Comparison of ENCODE assay signal across 8 mouse cellular contexts in genomic region chr9:20459377-20460317, GRCm38 (mm10). TPM values are rescaled to one million over a fixed set of nuclear protein-coding genes. Genes with fewer than 3 reads are reported as not detected.
DNase-seq lines count a peak whose midpoint lies in the region; ATAC-seq and TF ChIP-seq lines count a peak whose summit lies in the region.

Zfp26 (minus strand) TSS chr9:20460162.

- peak within 1 kb of the TSS; percentile 67 to 94 for H3K4me3 ChIP-seq in ES-E14 (ENCODE audit: insufficient read depth in 1 of 2, low read depth in 1 of 2, low read length in 2 of 2, poor library complexity in 1 of 2, severe bottlenecking in 1 of 2)
- H3K4me3 ChIP-seq in forebrain, embryonic 15.5 days: peak within 1 kb of the TSS; percentile 87
- peak within 1 kb of the TSS; percentile 84 for H3K4me3 ChIP-seq in lung, adult 2 months (replicated peaks; ENCODE audit: extremely low read depth, low read depth, low read length)

- under 1% methylated on average over 48 of the region's 48 CpGs for WGBS in forebrain, embryonic 15.5 days
- WGBS in lung, adult 2 months: under 1% methylated on average over 48 of the region's 48 CpGs

- in situ Hi-C loops in ES-E14 (cut with MboI; ENCODE audit: low sequenced_read_pairs in 2 of 2, unreplicated experiment in 2 of 2): loop anchor here in 1 of 2 experiments (25.0 kb wide), 1 partner anchor 178 kb away; the partner anchor contains the start of genes Fbxl12 and Ubl5

- no peaks in the 10 kb centered on the region; the same call in 1 of the 2 replicates for H3K27me3 ChIP-seq in forebrain, embryonic 15.5 days

- peak; percentile 77 for DNase-seq in ES-E14 (ENCODE audit: low read depth, low spot score)
- DNase-seq in cerebellum, adult 11-12 months: peak; percentile 70
- DNase-seq in heart, postnatal 25 days (ENCODE audit: low spot score): peak; percentile 42
- DNase-seq in layer of hippocampus, adult 18-20 months (ENCODE audit: low spot score in 2 of 2): peak; percentile 70 to 83
- peak; percentile 79 for DNase-seq in lung, adult 2 months
- DNase-seq in thymus, adult 18-20 months: peak; percentile 63 to 69

- peaks cover 2% of the 10 kb centered on the region; the same call in 1 of the 2 replicates for H3K36me3 ChIP-seq in ES-E14 (ENCODE audit: control insufficient read depth, insufficient read depth, low read length, poor library complexity, severe bottlenecking)
- peaks cover 25% of the 10 kb centered on the region for H3K36me3 ChIP-seq in forebrain, embryonic 15.5 days

- H3K27ac ChIP-seq in ES-E14 (ENCODE audit: insufficient read depth, low read depth, low read length, poor library complexity, severe bottlenecking): peak within 1 kb of the TSS; percentile 4; the same call in 1 of the 2 replicates
- H3K27ac ChIP-seq in forebrain, embryonic 15.5 days (replicated peaks): peak within 1 kb of the TSS; percentile 86

- H3K9ac ChIP-seq in ES-E14 (ENCODE audit: insufficient read depth, low read depth, low read length, poor library complexity, severe bottlenecking): peak within 1 kb of the TSS; percentile 64
- H3K9ac ChIP-seq in forebrain, embryonic 15.5 days (replicated peaks): peak within 1 kb of the TSS; percentile 76

- peak within 1 kb of the TSS; percentile 66 for H3K4me2 ChIP-seq in forebrain, embryonic 15.5 days (replicated peaks)

- H3K4me1 ChIP-seq in ES-E14 (ENCODE audit: control insufficient read depth in 2 of 2, insufficient read depth in 2 of 2, low read length in 2 of 2, poor library complexity in 1 of 2): peaks cover 0 to 2% of the 10 kb centered on the region in 2 experiments; a peak in 1 of 4 replicates
- peaks cover 23% of the 10 kb centered on the region for H3K4me1 ChIP-seq in forebrain, embryonic 15.5 days
- peaks cover 5% of the 10 kb centered on the region; the same call in 1 of the 2 replicates for H3K4me1 ChIP-seq in lung, adult 2 months (ENCODE audit: control insufficient read depth, insufficient read depth, low read length)

- no peak for TF ChIP-seq POLR2A in lung, adult 2 months (IDR thresholded peaks at IDR 0.05; ENCODE audit: borderline replicate concordance, extremely low read depth, low read depth, low read length)

- peak; percentile 92 for ATAC-seq in forebrain, embryonic 15.5 days (replicated peaks)
- peak; percentile 88 for ATAC-seq in neutrophil, adult 5-6 weeks (ENCODE audit: extremely low read depth, insufficient number of reproducible peaks, low FRiP score, poor library complexity, severe bottlenecking)

- H3K9me3 ChIP-seq in ES-E14 (ENCODE audit: control insufficient read depth, insufficient read depth, low read depth, low read length): no peaks in the 10 kb centered on the region
- H3K9me3 ChIP-seq in forebrain, embryonic 15.5 days: no peaks in the 10 kb centered on the region

- intact Hi-C loops in heart, postnatal 25 days (cut with DNase I): loop anchor here (5.0 to 10.0 kb wide), 3 partner anchors 72 to 285 kb away; partner anchors contain the start of genes Olfm2, Zfp560 and Zfp846

- TF ChIP-seq CTCF in lung, adult 2 months (IDR thresholded peaks at IDR 0.05; ENCODE audit: insufficient read depth, low read length): no peak

TF ChIP-seq in ES-E14, 5 proteins besides CTCF, POLR2A, EP300 and RAD21:
- TF ChIP-seq ZC3H11A (IDR thresholded peaks at IDR 0.05; ENCODE audit: borderline replicate concordance, low read depth, low read length) (no peak), ZNF384 (IDR thresholded peaks at IDR 0.05; ENCODE audit: low read depth, low read length) (no peak), HCFC1 (IDR thresholded peaks at IDR 0.05; ENCODE audit: borderline replicate concordance, insufficient read depth, low read length) (0 out of 2 replicates have a peak, but pooled peaks have one; percentile 36), CHD2 (IDR thresholded peaks at IDR 0.05; ENCODE audit: low read depth, low read length) (no peak)

RNA-seq across cellular contexts. Expression of gene Zfp26, which starts in this region (rescaled TPM):
- total RNA-seq in ES-E14 (2012; rRNA removed): 18.3 and 19.9 TPM in 2 replicates
- 19.7 and 22.6 TPM in 2 replicates for polyA plus RNA-seq in forebrain, embryonic 15.5 days (2015; fragmentation: Nextera tagmentation; extraction: Ambion mirVana)
- 10 to 100 TPM in 1 of 2 experiments, 1 to 10 TPM in 1; 9.1 to 11.9 TPM for total RNA-seq in heart, postnatal 25 days (2021)
- 10 to 100 TPM; 21.2 to 26.0 TPM for total RNA-seq in layer of hippocampus, adult 18-20 months (2021)
- polyA plus RNA-seq in lung, adult 2 months (2012; rRNA removed): 1.5 and 2.8 TPM in 2 replicates
- 37.8 and 56.6 TPM in 2 replicates for total RNA-seq in neutrophil, adult 5-6 weeks (2017)

Comparison
In these comparisons a context has a peak if more than half of its experiments do, and no peak if none do; other contexts are left out.
1. Peak in every context shown above with its lines: DNase-seq, ATAC-seq, H3K4me3 ChIP-seq and H3K27ac ChIP-seq.